Mouse (Mus musculus) G1E (cell line): ENCODE results near the gene Map2k4.

ENCODE experiments used
- GATA1 ChIP-seq: IDR thresholded peaks from 2 replicates; pipeline ENCODE4 v1.6.1; 2012; ENCODE audit warnings: borderline replicate concordance, low read length, inconsistent platforms, mixed read lengths
- TAL1 ChIP-seq: conservative IDR thresholded peaks from 2 replicates; pipeline ENCODE4 v1.6.1; 2012; ENCODE audit warnings: low read depth, low read length, inconsistent platforms, mixed read lengths

- TF ChIP-seq TAL1: no peak
- TF ChIP-seq GATA1: no peak
Observed at GRCm38 (mm10) chr11:65818193-65818592, 30.1 kb upstream of the Map2k4 start.
